ENCODE assay signal across 35 mouse cellular contexts in genomic region chr9:99554052-99554451, GRCm38 (mm10). TPM values are rescaled to one million over a fixed set of nuclear protein-coding genes. Genes with fewer than 3 reads are reported as not detected.
"Had no signal": no experiment of that assay in that cellular context is flagged by ENCODE, and none has a peak within 500 bp of the region (broad histone marks: within the 10 kb centered on the region; RNA-seq: fewer than 3 reads in every experiment).

No protein-coding gene starts in this region.

- DNase-seq: gastrocnemius, adult 2 months; gastrocnemius, postnatal 10 days; gastrocnemius, postnatal 25 days; heart, adult 18-20 months; heart, postnatal 10 days; heart, postnatal 4 days; kidney, adult 18-20 months; kidney, adult 8-10 months; kidney, postnatal 10 days; kidney, postnatal 25 days; kidney, postnatal 4 days had no signal

- H3K4me1 ChIP-seq: hindbrain, embryonic 10.5 days; hindbrain, embryonic 12.5 days; limb, embryonic 10.5 days; limb, embryonic 12.5 days had no signal

- ATAC-seq: hindbrain, embryonic 16.5 days; inflammation-experienced regulatory T-cells, adult 6 months; intestine, embryonic 15.5 days; intestine, postnatal 0 days had no signal

- H3K27me3 ChIP-seq: heart, embryonic 12.5 days; hindbrain, embryonic 12.5 days; intestine, embryonic 15.5 days; limb, embryonic 12.5 days had no signal

- H3K27ac ChIP-seq: gastrocnemius, adult 2 months; heart, embryonic 10.5 days; hindbrain, embryonic 10.5 days; hindbrain, embryonic 12.5 days; hindbrain, embryonic 14.5 days; intestine, embryonic 15.5 days; layer of hippocampus, adult 2 months; left cerebral cortex, adult 2 months; limb, embryonic 10.5 days; limb, embryonic 12.5 days had no signal

- H3K4me2 ChIP-seq: heart, embryonic 12.5 days; hindbrain, embryonic 12.5 days; hindbrain, embryonic 14.5 days; intestine, embryonic 15.5 days; limb, embryonic 12.5 days had no signal

- H3K9ac ChIP-seq: heart, embryonic 12.5 days; hindbrain, embryonic 12.5 days; hindbrain, embryonic 14.5 days; intestine, embryonic 15.5 days; limb, embryonic 12.5 days had no signal

- H3K4me3 ChIP-seq: gastrocnemius, adult 2 months; heart, embryonic 10.5 days; heart, embryonic 12.5 days; hindbrain, embryonic 10.5 days; hindbrain, embryonic 12.5 days; intestine, embryonic 15.5 days; layer of hippocampus, adult 2 months; left cerebral cortex, adult 2 months; limb, embryonic 10.5 days; limb, embryonic 12.5 days had no signal

- H3K36me3 ChIP-seq: hindbrain, embryonic 12.5 days; intestine, embryonic 15.5 days had no signal

- H3K9me3 ChIP-seq: heart, embryonic 10.5 days; heart, embryonic 12.5 days; hindbrain, embryonic 10.5 days; hindbrain, embryonic 12.5 days; intestine, embryonic 15.5 days; limb, embryonic 10.5 days had no signal

RNA-seq across cellular contexts. Expression of gene A4gnt, which starts 58.2 kb away (rescaled TPM):
- total RNA-seq: gastrocnemius, adult 2 months; gastrocnemius, postnatal 10 days; gastrocnemius, postnatal 25 days; gastrocnemius, postnatal 4 days; granulocyte monocyte progenitor cell, adult 5-6 weeks; heart, adult 18-20 months; heart, adult 8-10 months; heart, postnatal 10 days; heart, postnatal 25 days; heart, postnatal 4 days; layer of hippocampus, postnatal 10 days; layer of hippocampus, postnatal 25 days; left cerebral cortex, postnatal 14 days; liver, adult 2 months had no signal
- polyA plus RNA-seq: heart, embryonic 10.5 days; heart, embryonic 12.5 days; heart, embryonic 14.5 days; heart, embryonic 16.5 days; hindbrain, embryonic 10.5 days; hindbrain, embryonic 12.5 days; hindbrain, embryonic 14.5 days; hindbrain, embryonic 16.5 days; inflammation-experienced regulatory T-cells, adult 6 months; limb, embryonic 10.5 days; limb, embryonic 12.5 days; limb, embryonic 14.5 days; liver, adult 2 months had no signal
